Mouse (Mus musculus): ENCODE results near the gene Rbl1.

The Rbl1 gene

DNA sequence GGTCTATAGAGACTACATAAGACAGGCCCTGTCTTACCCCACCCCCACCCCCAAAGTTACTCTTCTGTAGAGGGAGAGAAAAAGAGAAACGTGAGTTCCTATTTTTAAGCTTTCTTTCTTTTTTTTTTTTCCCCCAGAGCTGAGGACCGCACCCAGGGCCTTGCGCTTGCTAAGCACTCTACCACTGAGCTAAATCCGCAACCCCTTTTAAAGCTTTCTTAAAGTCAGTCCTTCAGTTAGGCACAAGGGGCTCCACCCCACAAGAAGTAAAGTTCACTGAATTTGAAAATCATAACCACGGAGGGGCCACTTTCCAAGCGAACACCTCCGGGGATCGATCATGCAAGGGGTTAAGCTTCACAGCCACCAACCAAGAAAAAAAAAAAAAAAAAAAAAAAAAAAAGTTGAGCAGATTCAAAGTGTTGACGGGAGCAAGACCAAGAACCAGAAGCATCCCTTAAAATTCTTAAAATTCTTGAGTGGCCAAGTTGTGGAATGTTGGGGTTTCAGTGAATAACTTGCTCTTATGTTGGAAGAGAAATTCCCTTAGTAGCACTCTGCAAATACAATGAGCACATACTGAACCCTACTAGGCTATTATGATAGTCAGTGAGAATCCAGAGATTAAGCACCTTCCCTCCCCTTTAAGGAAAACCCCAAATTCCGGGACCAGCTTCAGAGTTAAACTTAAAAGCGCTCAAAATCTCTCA, 70.4 kb downstream of the Rbl1 start:
- no peak for DNase-seq (ENCODE audit: low spot score in 2 of 2)

DNA sequence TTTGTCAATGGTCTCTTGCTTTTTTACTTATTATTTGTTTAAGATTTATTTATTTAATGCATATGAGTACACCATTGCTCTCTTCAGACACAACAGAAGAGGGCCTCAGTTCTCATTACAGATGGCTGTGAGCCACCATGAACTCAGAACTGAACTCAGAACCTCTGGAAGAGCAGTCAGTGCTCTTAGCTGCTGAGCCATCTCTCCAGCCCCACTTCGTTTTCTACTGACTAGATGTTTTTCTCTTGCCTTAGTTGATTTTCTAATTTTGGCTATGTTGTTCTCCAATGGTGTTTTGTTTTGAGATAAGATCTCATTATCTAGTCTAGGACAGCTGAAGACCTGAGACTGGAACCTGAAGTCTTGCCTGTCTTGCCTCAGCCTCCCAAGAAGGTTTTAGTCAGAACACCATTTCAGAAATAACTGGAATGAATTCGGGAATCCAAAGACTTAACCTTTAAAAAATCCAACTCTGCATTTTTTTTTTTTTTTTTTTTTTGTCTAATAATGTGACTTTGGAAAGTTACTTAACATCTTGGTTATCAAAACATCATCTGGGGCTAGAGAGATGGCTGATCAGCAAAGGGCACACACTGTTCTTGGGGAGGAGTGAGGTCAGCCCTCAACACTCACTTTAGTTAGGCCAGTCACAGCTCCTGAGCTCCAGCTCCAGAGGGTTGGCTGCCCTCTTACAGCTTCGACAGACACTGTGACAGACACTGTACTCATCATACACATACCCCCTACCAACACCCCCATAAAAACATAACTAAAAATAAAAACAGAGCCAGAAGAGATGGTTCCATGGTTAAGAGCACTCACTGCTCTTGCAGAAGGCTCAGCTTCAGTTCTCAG, 71.4 kb downstream of the Rbl1 start:
- DNase-seq (ENCODE audit: low spot score in 2 of 2) = no peak

DNA sequence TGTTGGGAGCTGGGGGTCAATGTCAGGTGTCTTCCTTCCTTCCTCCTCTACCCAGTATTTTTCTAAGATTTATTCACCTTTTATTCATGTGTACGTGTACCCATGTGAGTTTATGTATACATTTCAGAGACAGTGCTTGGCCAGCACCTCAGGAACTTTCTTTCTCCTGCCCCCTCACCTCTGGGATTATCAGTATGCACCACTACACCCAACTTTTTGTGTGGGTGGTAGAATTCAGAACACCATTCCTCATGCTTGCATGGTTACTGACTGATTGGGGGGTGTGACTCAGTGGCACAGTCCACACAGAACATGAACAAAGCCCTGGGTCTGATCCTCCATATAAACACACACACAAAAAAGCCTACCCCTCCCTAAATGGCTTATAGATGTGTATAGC, 72.2 kb downstream of the Rbl1 start:
- DNase-seq (ENCODE audit: low spot score in 2 of 2) = no peak

DNA sequence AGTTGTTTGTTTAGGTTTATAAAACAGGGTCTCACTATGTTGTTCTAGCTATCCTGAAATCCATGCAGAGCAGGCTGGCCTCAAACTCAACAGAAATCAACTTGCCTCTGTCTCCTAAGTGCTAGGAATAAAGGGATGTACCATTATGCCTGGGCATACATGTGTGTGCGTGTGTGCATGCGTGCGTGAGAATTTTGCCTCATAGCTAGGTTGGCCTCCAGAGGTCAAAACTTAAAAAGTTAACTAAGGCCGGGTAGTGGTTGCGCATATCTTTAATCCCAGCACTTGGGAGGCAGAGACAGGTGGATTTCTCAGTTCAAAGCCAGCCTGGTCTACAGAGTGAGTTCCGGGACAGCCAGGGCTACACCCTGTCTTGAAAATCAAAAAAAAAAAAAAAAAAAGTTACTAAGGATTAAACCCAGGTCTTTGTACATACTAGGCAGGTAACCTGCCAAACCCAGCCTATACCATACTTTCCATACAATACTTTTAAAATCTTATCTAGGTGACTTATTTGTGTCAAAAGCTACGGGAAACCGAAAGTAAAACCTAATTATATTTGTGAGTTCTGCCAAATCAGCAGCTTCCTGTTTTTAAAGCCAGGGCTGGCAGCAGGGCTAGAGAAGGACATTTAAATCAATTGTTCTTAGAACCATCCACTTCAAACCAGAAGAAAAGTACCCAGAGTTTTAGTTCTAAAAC, 73.4 kb downstream of the Rbl1 start:
- DNase-seq (ENCODE audit: low spot score in 2 of 2) = no peak

DNA sequence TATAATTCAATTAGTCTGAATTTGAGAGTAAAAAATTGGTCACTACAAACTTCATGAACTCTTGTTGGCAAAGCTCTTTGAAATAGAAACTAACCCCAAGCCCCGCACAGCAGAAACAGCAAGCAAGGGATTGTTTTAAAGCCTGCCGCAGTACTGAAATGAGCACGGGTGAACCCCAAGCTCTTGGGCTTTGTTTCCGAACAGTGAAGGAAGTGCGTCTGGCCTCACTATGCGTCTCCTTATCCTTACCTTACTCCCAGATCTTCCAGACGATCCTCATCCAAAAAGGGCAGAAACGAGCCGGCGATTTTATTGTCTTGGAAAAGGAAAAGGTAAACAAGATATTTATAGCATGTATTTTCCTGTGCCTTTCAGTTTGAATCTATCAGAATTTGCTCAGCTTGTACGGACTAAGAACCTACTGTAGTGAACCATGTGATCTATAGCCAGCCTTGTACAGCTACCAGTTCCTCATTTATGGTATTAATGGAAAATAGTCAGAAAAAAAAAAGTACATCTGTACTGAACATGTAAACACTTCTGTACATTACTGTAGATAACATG, 74.7 kb downstream of the Rbl1 start:
- no peak for DNase-seq (ENCODE audit: low spot score in 2 of 2)

DNA sequence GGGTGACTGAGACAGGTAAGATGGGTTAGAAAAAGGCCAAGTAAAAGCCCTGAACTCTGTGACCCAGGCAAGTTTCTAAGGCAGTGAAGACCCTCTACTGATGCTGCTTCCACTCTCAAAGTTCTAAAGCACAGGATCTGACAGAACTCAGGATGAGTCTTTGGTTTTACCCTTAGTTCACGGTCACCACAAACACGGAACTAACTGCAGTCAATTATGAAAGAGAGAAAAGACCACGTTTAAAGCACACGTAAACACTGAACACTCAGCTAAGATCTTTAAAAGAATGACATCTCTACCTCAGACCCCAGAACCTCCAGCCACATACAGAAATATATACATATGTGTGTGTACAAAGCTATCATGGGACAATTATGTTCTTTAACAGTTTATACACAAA, 75.2 kb downstream of the Rbl1 start:
- no peak for DNase-seq (ENCODE audit: low spot score in 2 of 2)

DNA sequence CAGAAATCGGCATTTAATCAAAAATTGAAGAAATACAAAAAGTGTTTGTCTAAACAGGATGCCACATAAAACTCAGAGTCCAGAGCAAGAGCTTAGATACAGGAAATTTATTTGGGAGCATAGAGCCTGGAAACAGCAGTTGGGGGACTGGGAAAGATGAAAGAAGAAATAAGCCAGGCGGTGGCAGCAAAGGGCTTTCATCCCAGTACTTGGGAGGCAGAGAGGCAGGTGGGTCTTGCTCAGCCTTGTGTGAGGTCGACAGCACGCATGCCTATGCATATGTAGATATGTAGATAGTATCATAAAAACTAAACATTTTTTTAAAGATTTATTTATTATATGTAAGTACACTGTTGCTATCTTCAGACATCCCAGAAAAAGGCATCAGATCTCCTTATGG, 76.3 kb downstream of the Rbl1 start:
- no peak for DNase-seq (ENCODE audit: low spot score in 2 of 2)

DNA sequence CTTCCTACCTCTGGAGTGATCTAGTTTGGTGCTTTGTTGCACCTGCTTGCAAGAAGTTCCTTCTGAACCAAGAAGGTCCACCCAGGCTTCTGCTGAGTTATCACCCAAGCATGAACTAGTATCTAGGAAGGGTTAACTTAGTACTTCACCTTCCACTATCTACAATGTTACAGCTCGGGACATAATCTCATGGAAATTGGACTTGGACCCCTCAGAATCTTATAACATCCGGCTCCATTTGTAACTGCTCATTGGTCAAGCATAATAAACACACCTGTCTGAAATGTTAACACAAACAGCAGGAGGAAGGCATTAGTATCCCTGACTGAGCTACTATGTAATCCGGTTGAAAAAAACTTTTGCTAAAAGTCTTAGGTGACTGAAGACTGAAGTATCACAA, 77.0 kb downstream of the Rbl1 start:
- no peak for DNase-seq (ENCODE audit: low spot score in 2 of 2)

DNA sequence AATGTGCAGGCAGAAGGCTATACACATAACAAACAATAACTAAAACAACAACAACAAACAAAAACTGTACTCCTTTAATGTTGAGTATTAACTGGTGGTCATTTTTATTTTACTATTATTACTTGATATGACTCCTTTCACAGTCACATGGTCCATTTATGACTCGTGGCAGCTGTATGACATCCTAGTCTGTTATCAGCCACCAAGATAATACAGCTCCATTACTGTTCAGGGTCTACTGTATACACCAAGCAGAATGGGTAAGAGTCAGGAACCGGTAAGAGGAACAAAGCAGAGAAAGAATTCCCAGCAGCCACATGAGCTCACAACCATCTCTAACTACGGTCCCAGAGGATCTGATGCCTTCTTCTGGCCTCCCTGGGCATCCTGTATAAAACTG, 79.1 kb downstream of the Rbl1 start:
- no peak for DNase-seq (ENCODE audit: low spot score in 2 of 2)

DNA sequence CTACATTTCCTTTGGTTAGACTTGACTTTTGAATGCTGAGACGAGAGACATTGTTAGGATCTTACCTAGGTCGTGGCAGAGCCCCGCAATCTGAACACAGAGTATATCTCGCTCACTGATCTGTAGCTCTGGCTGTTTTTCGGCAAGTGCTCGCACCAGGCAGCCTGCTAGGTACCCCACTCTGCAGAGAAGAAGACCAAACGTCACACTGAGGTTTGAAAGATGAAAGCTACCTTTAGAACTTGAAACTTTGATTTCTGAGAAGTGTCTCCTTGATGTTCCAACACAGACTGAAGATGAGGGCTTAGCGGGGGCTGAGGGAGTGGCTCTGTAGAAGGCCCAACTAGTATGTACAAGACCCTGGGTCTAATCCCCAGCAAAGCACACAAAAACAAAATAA, 82.6 kb downstream of the Rbl1 start:
- DNase-seq (ENCODE audit: low spot score in 2 of 2) = no peak

DNA sequence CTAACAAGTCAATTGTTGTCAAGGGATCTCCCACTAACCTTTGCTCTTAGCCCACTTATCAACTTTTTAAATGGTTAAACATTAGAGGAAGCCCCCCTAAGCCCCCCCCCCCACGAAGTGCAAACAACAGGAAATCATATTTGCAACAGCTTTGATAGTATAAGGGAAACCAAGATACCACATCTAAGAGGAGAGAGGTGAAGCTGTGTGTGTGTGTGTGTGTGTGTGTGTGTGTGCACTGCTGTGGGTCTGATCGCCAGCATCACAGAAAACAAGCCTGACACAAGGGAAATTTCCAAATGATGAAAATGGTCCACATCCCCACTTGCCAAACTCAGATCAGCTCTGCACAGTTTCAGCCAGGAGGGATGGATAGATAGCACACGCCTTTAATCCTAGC, 85.3 kb downstream of the Rbl1 start:
- DNase-seq (ENCODE audit: low spot score in 2 of 2) = no peak

DNA sequence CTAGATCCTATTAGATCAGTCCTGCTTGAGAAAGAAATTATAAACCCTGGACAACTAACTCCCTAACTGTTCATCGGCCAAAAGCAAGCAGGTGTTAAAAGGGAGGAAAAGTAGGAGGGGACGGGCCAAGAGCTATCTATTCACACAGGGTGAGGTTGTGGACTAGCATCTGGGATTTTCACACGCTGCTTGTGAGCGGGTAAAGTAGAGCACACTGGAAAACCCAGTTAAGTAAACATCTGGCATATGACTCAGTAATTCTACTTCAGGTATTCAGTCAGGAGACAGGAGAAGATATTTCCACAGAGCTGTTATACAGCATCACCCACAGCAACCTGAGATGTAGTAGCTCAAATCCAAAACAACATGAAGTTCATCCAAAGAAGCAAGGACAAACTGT, 85.8 kb downstream of the Rbl1 start:
- DNase-seq (ENCODE audit: low spot score in 2 of 2) = no peak

DNA sequence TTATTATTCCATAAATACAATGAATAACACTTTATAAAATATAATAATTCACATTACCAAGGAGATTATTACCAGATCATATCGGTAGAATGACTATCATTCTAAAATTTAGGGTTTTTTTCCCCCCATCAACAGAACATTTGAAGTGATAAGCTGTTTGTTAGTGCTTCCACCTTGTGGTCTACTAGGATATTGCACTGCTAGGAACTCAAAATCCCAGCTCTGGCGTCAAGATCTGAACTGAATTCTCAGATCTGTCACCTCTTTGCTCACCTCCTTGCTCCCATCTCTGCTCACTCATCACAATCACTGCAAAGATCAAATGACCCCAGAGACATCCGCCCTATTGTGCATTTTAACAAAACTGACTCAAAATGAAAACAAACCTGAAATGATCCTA, 87.4 kb downstream of the Rbl1 start:
- DNase-seq (ENCODE audit: low spot score in 2 of 2) = no peak

DNA sequence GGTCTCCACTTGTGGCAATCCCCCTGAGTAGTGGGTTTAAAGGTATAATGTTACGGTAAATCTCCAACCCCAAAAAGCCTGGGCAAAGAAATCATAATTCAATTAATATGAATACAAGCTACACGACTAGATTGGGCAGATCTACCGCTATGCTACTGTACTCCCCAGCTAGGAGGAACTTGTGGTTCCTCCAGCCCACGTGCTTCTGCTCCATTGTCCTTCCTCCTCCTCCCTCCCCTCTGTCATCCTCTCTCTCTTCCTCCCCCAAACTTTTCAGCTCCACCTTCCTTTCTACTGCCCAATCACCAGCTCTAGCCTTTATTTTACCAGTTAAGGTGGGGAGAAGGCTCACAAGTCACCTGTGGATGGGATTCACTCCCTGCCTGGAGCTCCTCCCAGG, 96.1 kb downstream of the Rbl1 start:
- DNase-seq (ENCODE audit: low spot score in 2 of 2) = no peak

DNA sequence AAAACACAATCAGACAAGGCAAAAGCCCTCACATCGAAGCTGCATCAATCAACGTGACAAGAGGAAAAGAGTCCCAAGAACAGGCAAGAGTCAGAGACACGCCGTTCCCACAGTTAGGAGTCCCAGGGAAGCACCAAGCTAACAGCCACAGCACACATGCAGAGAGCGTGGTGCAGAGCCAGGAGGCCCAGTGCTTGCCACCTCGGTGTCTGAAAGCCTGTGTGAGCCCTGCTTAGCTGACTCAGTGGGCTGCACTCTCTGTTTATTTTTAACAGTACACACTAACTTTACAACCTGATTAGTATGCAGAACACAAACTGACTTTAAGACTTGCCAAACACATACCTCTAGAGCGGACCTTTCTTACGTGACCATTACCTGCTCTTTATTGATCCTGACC, 99.9 kb downstream of the Rbl1 start:
- DNase-seq (ENCODE audit: low spot score in 2 of 2) = no peak

DNA sequence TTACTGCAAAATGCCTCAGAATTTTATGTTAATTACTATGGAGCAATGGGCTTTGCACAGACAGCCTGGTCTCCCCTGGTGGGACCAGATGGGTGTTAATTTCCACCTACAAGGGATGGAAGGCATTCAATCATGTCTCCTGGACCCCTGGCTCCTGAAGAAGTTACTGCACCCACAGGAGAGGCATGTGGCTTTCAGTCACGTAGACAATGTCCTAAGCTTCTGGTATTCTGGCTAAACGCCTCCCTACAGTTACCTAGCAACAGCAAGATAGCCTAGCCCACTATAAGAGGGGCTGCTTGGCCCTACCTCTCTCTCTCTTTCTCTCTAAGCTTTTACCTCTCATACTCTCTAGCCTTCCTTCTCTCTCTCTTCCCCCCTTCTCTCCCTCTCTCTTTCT, 102.1 kb downstream of the Rbl1 start:
- DNase-seq (ENCODE audit: low spot score in 2 of 2) = no peak

DNA sequence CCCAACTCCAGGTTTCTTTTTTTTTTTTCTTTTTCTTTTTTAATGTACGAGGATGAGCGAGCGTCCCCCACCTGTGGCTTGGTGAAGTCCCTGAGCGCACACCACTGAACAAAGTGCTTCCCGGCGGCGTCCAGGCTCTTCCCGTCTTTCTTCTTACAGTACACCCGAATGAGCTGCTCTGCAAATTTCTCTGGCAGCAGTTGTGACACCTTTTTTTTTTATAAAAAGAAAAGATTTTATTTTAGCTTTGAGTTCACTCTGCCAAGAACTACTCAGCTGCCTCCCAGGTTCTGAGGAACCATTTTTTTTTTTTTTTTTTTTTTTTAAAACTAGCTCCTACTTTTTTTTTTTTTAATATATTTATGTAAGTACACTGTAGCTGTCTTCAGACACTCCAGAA, 102.7 kb downstream of the Rbl1 start:
- DNase-seq (ENCODE audit: low spot score in 2 of 2) = no peak

DNA sequence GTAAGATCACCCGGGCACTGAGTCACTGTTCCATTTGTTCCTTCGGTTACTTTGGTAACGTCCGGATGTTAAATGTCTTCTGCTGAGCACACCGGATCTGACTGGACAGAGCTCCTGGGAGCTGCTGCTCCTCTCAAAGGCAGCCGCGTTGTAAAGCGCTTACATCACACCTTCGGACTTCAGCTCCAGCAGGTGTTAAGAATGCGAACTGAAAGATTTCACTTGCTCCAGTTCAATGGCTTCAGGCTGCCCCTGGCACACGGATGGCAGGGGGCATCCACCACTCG, 104.1 kb downstream of the Rbl1 start:
- DNase-seq (ENCODE audit: low spot score in 2 of 2) = no peak

DNA sequence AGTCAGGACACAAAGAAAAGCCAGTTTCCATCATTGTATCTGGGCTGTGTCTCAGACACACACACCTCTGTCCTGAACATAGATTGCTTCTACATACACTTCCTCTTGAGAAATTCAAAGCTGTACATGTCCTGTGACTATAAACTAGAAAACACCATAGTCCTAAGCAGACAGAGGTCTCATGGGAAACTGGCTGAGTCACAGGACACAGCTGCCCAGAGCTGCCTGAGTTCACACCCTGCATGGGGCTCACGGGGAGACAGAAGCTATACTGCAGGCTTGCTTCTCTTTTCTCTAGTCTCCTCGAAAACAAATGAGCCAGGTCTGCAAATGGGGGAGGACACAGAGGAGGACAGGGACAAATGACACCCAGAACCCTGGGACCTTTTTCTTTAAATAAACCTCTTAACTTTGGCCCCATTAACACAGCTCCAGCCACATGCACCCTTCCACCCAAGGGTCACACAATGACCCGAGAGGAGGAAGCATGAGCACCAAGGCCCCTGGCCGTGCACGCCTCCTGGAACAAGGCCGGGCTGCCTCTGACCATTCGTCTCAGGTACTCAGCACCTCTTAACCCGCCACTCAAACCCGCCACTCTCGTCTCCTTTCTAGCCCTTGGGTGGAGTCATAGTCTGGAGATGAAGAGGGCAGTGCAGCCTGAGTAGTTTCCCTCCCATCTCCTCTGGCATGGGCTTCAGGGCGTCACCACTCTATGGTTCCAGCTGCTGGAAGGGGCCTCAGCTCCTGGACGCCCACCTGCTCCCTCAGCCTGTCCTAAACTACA, 104.6 kb downstream of the Rbl1 start:
- DNase-seq (ENCODE audit: low spot score in 2 of 2) = no peak

All from urinary bladder, adult 18-20 months (tissue).